Mouse (Mus musculus) testis, adult 10 weeks (tissue): ENCODE results near the gene Thoc6. TPM values are rescaled to one million over a fixed set of nuclear protein-coding genes. Genes with fewer than 3 reads are reported as not detected.

Experiments
- polyA plus RNA-seq: library from polyadenylated mRNA; stranded (reverse); fragments of 350-450 nt; fragmentation: Illumina TruSeq; extraction: RNeasy Lipid Tissue Mini Kit (QIAGEN cat#74804); gene quantifications from one replicate; pipeline ENCODE4 v1.2.3, GENCODE M21; 2014; ENCODE audit warnings: low read depth, low replicate concordance

The Thoc6 gene
- 1.3 TPM for polyA plus RNA-seq

DNA sequence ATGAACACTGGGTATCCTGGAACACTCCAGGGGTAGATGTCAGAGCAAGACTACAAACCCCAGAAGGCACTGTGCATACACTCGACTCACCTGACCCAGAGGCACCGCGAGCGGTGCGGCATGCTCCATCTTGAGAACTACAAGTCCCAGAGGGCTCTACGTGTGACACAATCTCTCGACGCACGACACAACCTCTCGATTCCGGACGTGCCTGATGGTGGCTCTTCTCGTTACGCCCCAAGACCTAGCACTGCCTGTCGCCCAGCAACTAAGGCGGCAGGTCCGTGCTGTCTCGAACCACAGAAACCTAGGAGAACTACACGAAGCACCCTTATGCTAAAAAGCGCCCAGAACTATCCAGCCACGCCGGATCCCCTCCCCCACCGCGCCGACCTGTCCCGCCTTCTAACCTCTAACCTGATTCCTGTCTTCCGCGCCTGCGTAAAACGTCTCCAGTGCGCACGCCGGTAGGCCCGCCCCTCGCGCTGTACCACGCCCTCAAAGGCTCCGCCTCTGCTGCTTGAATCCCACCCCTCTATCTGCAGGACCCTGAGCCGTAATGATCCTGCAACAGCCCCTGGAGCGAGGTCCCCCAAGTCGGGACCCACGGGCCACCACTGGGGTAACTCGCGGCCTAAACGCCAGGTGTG, at the start of gene Thoc6, which contains the start of gene Hcfc1r1:
TSS of gene Thoc6 (minus strand) at position 459 of the 650 bp plus-strand sequence.
TSS of gene Hcfc1r1 (plus strand) at position 173 of the 650 bp plus-strand sequence.

DNA sequence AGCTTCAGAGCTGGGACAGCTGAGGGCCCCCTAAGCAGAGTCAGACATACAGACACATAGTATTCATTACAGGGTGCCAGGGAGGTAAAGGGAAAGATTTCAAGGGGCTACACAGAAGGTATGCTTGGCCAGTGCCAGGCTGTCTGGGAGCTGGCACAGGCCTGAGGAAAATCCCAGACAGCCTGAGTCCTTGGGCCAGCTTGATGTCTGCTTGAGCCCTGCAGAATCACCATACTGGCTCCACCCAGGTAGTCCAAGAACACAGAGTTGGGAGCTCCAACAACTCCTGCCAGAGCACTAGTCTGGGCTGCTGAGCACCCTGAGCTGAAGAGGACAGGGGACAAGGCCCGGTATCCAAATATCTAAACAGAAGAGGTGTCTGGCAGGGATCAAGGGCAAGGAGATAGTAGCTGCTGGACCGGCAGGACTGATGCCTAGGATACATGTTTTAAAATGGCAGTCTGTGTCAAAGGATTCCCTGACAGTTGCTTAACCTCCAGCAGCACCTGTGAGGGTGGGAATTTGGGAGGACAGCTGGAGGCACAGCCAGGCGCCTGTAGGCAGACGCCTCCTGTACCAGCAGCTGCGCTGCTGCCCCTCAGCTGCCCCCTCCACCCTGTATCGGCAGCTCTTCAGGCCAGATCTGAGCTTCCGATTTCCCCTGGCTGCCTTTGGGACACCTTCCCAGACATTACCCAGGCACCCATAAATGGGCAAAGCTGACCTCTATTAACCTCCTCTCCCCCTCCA, 48.9 kb upstream of the Thoc6 start, which contains the start of gene 1520401A03Rik:
TSS of gene 1520401A03Rik (minus strand) at position 408 of the 750 bp plus-strand sequence.

DNA sequence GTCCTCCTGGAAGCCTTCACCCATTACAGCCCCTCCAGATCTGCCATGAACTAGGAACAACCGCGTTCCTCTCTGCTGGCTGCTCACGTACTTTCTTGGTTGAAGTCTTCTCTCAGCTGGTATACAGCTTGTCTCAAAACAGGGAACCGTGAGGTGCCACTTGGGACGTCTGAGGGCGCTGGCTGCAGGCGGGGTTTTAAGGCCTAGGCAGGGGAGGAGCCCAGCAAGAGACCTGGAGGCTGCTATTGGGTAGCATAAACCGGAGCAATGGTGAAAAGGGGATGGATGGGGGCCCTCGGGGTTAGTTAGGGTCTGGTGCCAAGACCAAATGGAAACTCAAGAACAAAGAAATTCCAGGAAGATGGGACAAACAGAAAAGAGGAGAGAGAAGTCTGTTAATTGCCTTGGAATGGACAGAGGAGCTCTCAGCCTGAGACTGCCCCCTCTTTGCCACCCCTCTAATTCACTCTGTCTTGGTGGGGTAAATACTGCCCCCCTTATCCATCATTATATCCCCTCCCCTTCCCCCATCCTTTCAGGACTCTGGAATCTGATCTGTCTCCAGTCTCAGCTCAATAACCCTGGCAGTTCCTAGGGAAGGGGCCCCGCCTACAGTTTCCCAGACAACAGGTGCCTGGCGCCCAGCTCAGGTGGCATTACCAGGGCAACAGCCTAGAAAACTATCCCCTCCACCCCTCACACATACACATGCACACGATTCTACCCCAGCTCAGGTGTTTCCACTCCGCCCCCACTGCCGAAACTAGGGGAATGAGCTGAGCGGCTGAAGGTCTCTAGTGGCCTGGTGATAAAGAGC, 10.4 kb upstream of the Thoc6 start, which contains the start of gene Cldn9:
TSS of gene Cldn9 (minus strand) at position 171 of the 817 bp plus-strand sequence.

DNA sequence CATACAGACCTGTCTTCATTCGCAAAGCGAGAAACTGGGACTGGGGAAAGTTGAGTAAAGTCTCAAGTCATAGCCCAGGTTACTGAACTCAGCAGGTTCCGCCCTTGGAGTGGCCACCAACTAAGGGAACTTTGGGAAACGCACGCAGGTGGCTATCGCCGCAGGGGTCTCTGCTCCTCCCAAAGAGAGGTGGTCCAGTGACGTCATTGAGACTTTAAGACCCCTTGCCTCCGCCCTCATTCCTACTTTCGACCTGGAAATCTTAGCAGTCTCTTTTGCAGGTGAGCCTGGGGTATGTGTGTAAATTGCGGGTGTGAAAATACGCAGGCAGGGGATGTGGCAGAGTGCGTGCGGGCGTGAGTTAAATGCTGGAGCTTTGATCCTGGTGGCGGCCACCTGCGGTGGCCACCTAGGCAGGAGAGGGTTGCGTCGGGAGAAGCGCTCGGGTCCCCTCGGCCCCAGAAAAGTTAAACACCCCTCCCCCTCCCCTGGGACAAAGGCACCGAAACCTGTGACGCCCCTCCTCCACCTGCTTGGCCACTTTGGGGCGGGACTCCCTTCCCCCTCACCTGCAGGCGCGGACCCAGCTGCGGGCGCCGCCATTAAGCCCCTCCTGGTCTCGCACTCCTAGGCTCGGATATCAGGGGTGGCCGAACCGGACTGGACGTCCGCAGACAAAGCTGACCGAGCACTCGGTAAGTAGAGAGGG, 5.6 kb upstream of the Thoc6 start, which contains the start of gene Cldn6:
TSS of gene Cldn6 (plus strand) at position 123 of the 709 bp plus-strand sequence.

DNA sequence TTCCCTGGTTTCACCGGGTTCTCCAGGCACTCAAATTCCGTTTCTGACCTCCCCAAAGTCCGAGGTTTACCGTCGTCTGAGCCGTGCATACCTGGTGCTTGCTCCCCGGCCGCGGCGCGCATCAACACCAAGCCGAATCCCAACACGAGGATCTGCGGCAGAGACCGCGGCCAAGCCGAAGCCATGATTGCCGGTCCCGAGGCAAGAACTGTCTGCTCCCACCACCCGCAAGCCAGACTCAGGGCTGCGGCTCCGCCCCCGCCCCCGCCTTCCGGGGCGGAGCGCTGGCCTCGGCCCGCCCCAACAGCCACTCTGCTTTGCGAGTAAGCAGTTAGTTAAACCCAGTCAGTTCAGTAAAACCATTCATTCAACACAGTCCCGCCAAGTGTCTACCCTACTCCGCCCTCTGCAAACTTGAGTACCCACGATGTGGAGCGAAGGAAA, 3.6 kb upstream of the Thoc6 start, which contains the start of gene Tnfrsf12a:
TSS of gene Tnfrsf12a (minus strand) at position 233 of the 444 bp plus-strand sequence.

DNA sequence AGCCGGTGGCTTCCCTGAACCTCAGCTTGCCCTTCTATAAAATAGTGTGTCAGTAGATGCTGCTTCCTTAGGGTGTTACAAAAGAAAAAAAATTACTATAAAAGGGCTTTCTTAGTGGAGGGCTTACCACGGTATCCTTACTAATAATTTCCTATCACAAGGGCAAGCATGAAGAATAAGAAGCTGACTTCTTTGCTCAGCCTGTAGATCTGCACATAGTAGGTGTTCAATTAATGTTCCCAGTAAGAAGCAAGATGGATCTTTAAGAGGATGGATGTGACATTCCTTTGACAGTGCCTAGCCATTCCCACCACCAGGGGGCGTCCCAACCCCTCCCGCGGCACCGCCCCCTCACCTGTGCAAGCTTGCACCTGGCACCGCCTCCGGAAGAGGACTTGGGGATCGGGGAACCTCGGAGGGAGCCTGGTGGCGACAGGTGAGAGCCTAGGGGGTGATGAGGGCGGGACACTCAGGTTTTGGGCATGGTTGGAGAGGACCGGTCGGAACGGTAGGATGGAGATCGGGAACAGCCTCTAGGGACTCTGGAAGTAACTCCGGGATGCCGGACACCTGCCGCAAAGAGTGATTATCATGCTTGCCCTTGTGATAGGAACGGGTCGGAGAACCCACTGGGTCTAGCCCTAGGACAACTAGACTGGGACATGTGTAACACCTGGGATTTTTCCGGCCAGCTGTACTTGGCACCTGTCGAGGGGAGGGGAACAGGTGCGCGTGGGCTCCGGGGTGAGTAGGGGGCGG, 13.4 kb downstream of the Thoc6 start, which contains the start of gene Bicdl2:
TSS of gene Bicdl2 (plus strand) at position 390 of the 759 bp plus-strand sequence.

DNA sequence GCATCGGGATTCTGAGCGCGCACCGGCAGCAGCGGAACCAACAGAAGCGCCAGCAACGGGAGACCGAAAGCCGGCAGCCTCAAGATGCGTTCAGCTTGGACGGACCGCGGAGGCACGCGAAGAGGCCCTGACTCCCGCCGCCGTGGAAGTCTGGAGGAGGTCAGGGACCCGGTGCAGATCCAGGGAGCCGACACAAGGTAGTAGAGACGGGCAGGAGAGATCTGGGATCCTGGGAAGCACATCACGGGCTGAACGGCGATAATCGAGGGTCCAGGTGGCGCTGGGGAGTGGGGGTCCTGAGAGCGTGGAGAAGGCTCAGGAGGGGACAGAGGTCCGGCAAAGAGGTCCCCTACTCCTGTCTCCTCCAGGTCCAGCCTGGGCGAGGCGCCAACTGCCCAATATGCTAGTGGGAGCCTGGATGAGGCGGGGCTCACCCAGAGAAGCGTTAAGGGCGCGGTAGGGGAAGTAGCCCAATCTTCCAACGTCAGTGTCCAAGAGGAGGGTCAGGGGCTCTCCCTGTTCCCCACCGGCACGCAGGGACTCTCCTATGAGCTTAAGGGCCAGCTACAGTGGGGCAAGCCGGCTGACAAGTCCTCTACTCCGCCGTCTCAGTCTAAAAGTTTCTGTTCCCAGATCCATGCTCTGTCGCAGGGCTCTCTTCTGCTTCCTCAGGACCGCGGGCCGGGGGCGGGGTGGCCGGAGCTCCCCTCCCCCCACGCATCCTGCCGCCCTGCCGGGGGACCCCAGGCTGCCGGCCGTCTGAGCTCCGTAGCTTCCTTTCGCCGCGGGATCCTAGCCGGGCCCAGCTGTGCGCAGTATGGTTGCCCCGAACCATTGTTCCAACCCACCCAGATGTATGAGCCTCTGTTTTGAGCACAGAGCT, 28.8 kb downstream of the Thoc6 start, which contains the start of gene Mmp25:
TSS of gene Mmp25 (minus strand) at position 665 of the 883 bp plus-strand sequence.

Other genes starting within 250 kb of the Thoc6 start
- gene Vmn2r117, start 194.2 kb downstream of the Thoc6 start, polyA plus RNA-seq: not detected
- gene Zfp213, start 109.6 kb downstream of the Thoc6 start, polyA plus RNA-seq: 0.14 TPM
- 2.5 TPM for gene Zfp13, start 74.4 kb downstream of the Thoc6 start, polyA plus RNA-seq
- 0.41 TPM for gene Zscan10, start 73.0 kb downstream of the Thoc6 start, polyA plus RNA-seq
- 0.14 TPM for gene Mmp25, start 28.6 kb downstream of the Thoc6 start, polyA plus RNA-seq
- not detected for gene Bicdl2, start 13.4 kb downstream of the Thoc6 start, polyA plus RNA-seq
- 3.5 TPM for gene Hcfc1r1, start 286 bp downstream of the Thoc6 start, polyA plus RNA-seq
- gene Tnfrsf12a, start 3.6 kb upstream of the Thoc6 start, polyA plus RNA-seq: not detected
- gene Cldn6, start 5.4 kb upstream of the Thoc6 start, polyA plus RNA-seq: not detected
- gene Cldn9, start 10.1 kb upstream of the Thoc6 start, polyA plus RNA-seq: not detected
- gene 1520401A03Rik, start 48.9 kb upstream of the Thoc6 start, polyA plus RNA-seq: 0.87 TPM
- 1.9 TPM for gene Pkmyt1, start 52.5 kb upstream of the Thoc6 start, polyA plus RNA-seq
- not detected for gene Paqr4, start 67.0 kb upstream of the Thoc6 start, polyA plus RNA-seq
- gene Kremen2, start 72.0 kb upstream of the Thoc6 start, polyA plus RNA-seq: not detected
- 7.3 TPM for gene Flywch1, start 97.7 kb upstream of the Thoc6 start, polyA plus RNA-seq
- 1.9 TPM for gene Flywch2, start 112.2 kb upstream of the Thoc6 start, polyA plus RNA-seq
- gene Srrm2, start 116.7 kb upstream of the Thoc6 start, polyA plus RNA-seq: 89.6 TPM
- gene Elob, start 155.3 kb upstream of the Thoc6 start, polyA plus RNA-seq: 40.8 TPM
- not detected for gene Prss33, start 162.2 kb upstream of the Thoc6 start, polyA plus RNA-seq
- not detected for gene Prss32, start 170.0 kb upstream of the Thoc6 start, polyA plus RNA-seq
- gene Prss41, start 170.3 kb upstream of the Thoc6 start, polyA plus RNA-seq: 2.3 TPM
- gene Prss21, start 194.2 kb upstream of the Thoc6 start, polyA plus RNA-seq: 34.8 TPM
- not detected for gene Dcpp1, start 207.0 kb upstream of the Thoc6 start, polyA plus RNA-seq
- not detected for gene Dcpp2, start 207.0 kb upstream of the Thoc6 start, polyA plus RNA-seq
- not detected for gene Dcpp3, start 243.6 kb upstream of the Thoc6 start, polyA plus RNA-seq